Mouse (Mus musculus): ENCODE results near the gene Ier5l. TPM values are rescaled to one million over a fixed set of nuclear protein-coding genes. Genes with fewer than 3 reads are reported as not detected.

The Ier5l gene
- polyA plus RNA-seq (2016; fragmentation: Nextera tagmentation; extraction: Ambion mirVana), result 2.8 and 3.4 TPM in 2 replicates

GRCm38 (mm10) chr2:30474039-30474438, at the start of gene Ier5l:
TSS of gene Ier5l (minus strand) at chr2:30474219.
- DNase-seq (ENCODE audit: low spot score), result peak; percentile 97
- Histone ChIP-seq H3K9me3 (no peaks in the 10 kb centered on the region), H3K36me3 (replicated peaks) (no peaks in the 10 kb centered on the region), H3K27me3 (replicated peaks; ENCODE audit: low read depth, poor library complexity, severe bottlenecking) (peaks cover 22% of the 10 kb centered on the region), H3K4me1 (peaks cover 56% of the 10 kb centered on the region), H3K27ac (replicated peaks) (peak within 1 kb of the TSS; percentile 99), H3K4me3 (peak within 1 kb of the TSS; percentile 95)
- under 1% methylated on average over 37 of the region's 37 CpGs for WGBS

- peaks cover 33% of the 10 kb centered on the region for H3K4me1 ChIP-seq
- no peaks in the 10 kb centered on the region; the same call in 1 of the 2 replicates for H3K27me3 ChIP-seq (replicated peaks; ENCODE audit: low read depth, poor library complexity, severe bottlenecking)
- no peak overlapping the region for H3K27ac ChIP-seq (replicated peaks)
- DNase-seq (ENCODE audit: low spot score), result no peak
- H3K4me3 ChIP-seq, result no peak overlapping the region
- no peaks in the 10 kb centered on the region for H3K36me3 ChIP-seq (replicated peaks)
- H3K9me3 ChIP-seq, result no peaks in the 10 kb centered on the region
- WGBS, result 73% methylated on average over 8 of the region's 8 CpGs
These were observed 49.7 kb upstream of the Ier5l start for GRCm38 (mm10) chr2:30523727-30524126.

GRCm38 (mm10) chr2:30510711-30511380, 36.8 kb upstream of the Ier5l start:
- Histone ChIP-seq H3K27me3 (replicated peaks; ENCODE audit: low read depth, poor library complexity, severe bottlenecking) (no peaks in the 10 kb centered on the region), H3K4me1 (peaks cover 13% of the 10 kb centered on the region), H3K36me3 (replicated peaks) (no peaks in the 10 kb centered on the region), H3K9me3 (no peaks in the 10 kb centered on the region), H3K27ac (replicated peaks) (no peak overlapping the region), H3K4me3 (no peak overlapping the region)
- DNase-seq (ENCODE audit: low spot score), result no peak
- WGBS, result 81% methylated on average over 16 of the region's 16 CpGs

- Histone ChIP-seq H3K36me3 (replicated peaks) (no peaks in the 10 kb centered on the region), H3K9me3 (no peaks in the 10 kb centered on the region), H3K27me3 (replicated peaks; ENCODE audit: low read depth, poor library complexity, severe bottlenecking) (no peaks in the 10 kb centered on the region), H3K4me1 (peaks cover 24% of the 10 kb centered on the region), H3K27ac (replicated peaks) (no peak overlapping the region), H3K4me3 (no peak overlapping the region)
- no peak for DNase-seq (ENCODE audit: low spot score)
- WGBS, result 53% methylated on average over 11 of the region's 11 CpGs
These were observed 33.2 kb upstream of the Ier5l start for GRCm38 (mm10) chr2:30507138-30507727.

GRCm38 (mm10) chr2:30503677-30504621, 29.9 kb upstream of the Ier5l start:
- H3K4me3 ChIP-seq, result no peak overlapping the region
- peak overlapping the region; percentile 52 for H3K27ac ChIP-seq (replicated peaks)
- 44% methylated on average over 23 of the region's 23 CpGs for WGBS
- H3K4me1 ChIP-seq, result peaks cover 33% of the 10 kb centered on the region
- H3K9me3 ChIP-seq, result no peaks in the 10 kb centered on the region
- no peak for DNase-seq (ENCODE audit: low spot score)
- no peaks in the 10 kb centered on the region for H3K36me3 ChIP-seq (replicated peaks)
- H3K27me3 ChIP-seq (replicated peaks; ENCODE audit: low read depth, poor library complexity, severe bottlenecking), result no peaks in the 10 kb centered on the region

- Histone ChIP-seq H3K9me3 (no peaks in the 10 kb centered on the region), H3K27me3 (replicated peaks; ENCODE audit: low read depth, poor library complexity, severe bottlenecking) (no peaks in the 10 kb centered on the region), H3K4me3 (no peak overlapping the region), H3K36me3 (replicated peaks) (no peaks in the 10 kb centered on the region), H3K27ac (replicated peaks) (no peak overlapping the region), H3K4me1 (peaks cover 38% of the 10 kb centered on the region)
- 70% methylated on average over 7 of the region's 7 CpGs for WGBS
- DNase-seq (ENCODE audit: low spot score), result no peak
These were observed 27.7 kb upstream of the Ier5l start for GRCm38 (mm10) chr2:30501701-30502100.

- Histone ChIP-seq H3K9me3 (no peaks in the 10 kb centered on the region), H3K4me3 (peak overlapping the region; percentile 52), H3K27ac (replicated peaks) (peak overlapping the region; percentile 84), H3K27me3 (replicated peaks; ENCODE audit: low read depth, poor library complexity, severe bottlenecking) (no peaks in the 10 kb centered on the region), H3K36me3 (replicated peaks) (no peaks in the 10 kb centered on the region), H3K4me1 (peaks cover 20% of the 10 kb centered on the region)
- WGBS, result 27% methylated on average over 22 of the region's 22 CpGs
- peak; percentile 80 for DNase-seq (ENCODE audit: low spot score)
These were observed 22.2 kb upstream of the Ier5l start for GRCm38 (mm10) chr2:30495909-30496861.

- H3K9me3 ChIP-seq, result no peaks in the 10 kb centered on the region
- peak overlapping the region; percentile 52; the same call in 1 of the 2 replicates for H3K4me3 ChIP-seq
- 78% methylated on average over 8 of the region's 8 CpGs for WGBS
- peaks cover 20% of the 10 kb centered on the region for H3K4me1 ChIP-seq
- no peaks in the 10 kb centered on the region for H3K36me3 ChIP-seq (replicated peaks)
- H3K27me3 ChIP-seq (replicated peaks; ENCODE audit: low read depth, poor library complexity, severe bottlenecking), result no peaks in the 10 kb centered on the region
- no peak for DNase-seq (ENCODE audit: low spot score)
- peak overlapping the region; percentile 84 for H3K27ac ChIP-seq (replicated peaks)
These were observed 21.2 kb upstream of the Ier5l start for GRCm38 (mm10) chr2:30495000-30495908.

GRCm38 (mm10) chr2:30490384-30490783, 16.4 kb upstream of the Ier5l start:
- no peaks in the 10 kb centered on the region for H3K9me3 ChIP-seq
- no peak overlapping the region for H3K4me3 ChIP-seq
- H3K4me1 ChIP-seq, result peaks cover 8% of the 10 kb centered on the region
- WGBS, result 75% methylated on average over 2 of the region's 2 CpGs
- H3K36me3 ChIP-seq (replicated peaks), result no peaks in the 10 kb centered on the region
- no peak overlapping the region for H3K27ac ChIP-seq (replicated peaks)
- DNase-seq (ENCODE audit: low spot score), result no peak
- H3K27me3 ChIP-seq (replicated peaks; ENCODE audit: low read depth, poor library complexity, severe bottlenecking), result no peaks in the 10 kb centered on the region

GRCm38 (mm10) chr2:30487597-30487996, 13.6 kb upstream of the Ier5l start:
- Histone ChIP-seq H3K4me3 (no peak overlapping the region), H3K27ac (replicated peaks) (peak overlapping the region; percentile 51; the same call in 1 of the 2 replicates), H3K27me3 (replicated peaks; ENCODE audit: low read depth, poor library complexity, severe bottlenecking) (no peaks in the 10 kb centered on the region), H3K36me3 (replicated peaks) (no peaks in the 10 kb centered on the region), H3K4me1 (peaks cover 24% of the 10 kb centered on the region), H3K9me3 (no peaks in the 10 kb centered on the region)
- 35% methylated on average over 7 of the region's 7 CpGs for WGBS
- DNase-seq (ENCODE audit: low spot score), result no peak

GRCm38 (mm10) chr2:30478526-30478925, 4.5 kb upstream of the Ier5l start:
- no peaks in the 10 kb centered on the region for H3K9me3 ChIP-seq
- H3K36me3 ChIP-seq (replicated peaks), result no peaks in the 10 kb centered on the region
- H3K27me3 ChIP-seq (replicated peaks; ENCODE audit: low read depth, poor library complexity, severe bottlenecking), result peaks cover 19% of the 10 kb centered on the region
- H3K4me1 ChIP-seq, result peaks cover 55% of the 10 kb centered on the region
- no peak for DNase-seq (ENCODE audit: low spot score)
- no peak overlapping the region for H3K27ac ChIP-seq (replicated peaks)
- WGBS, result 74% methylated on average over 1 of the region's 1 CpGs
- H3K4me3 ChIP-seq, result no peak overlapping the region
